Mouse (Mus musculus): ENCODE measurements around the gene Orai1.

DNA sequence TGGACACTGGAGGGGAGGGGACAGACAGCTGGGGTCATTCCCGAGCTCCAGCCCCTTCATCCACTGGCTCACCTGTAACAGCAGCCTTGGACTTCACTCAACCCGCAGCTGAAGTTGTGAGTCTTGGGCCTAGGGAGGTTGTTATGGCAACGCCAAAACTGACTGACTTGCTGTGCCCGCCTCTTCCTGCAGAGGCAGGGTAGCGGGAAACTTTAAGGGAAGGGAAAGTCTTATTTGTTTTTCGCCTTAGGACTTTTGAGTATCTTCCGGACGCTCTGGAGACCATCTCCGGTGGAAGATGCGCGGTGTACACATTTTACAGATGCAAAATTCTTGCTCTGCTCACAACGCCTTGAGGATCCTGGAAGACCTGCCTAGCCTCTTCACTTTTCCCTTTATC is 34.4 kb downstream of the Orai1 start:
- TF ChIP-seq POLR2A (IDR thresholded peaks at IDR 0.05; ENCODE audit: insufficient read depth, low read length) (no peak), CTCF (IDR thresholded peaks at IDR 0.05; ENCODE audit: low read depth, low read length) (no peak), EP300 (IDR thresholded peaks at IDR 0.05; ENCODE audit: insufficient read depth, low read depth, low read length) (no peak)
